Mouse (Mus musculus) erythroblast, embryonic 14.5 days (primary cell): ENCODE measurements at regions not wholly inside any gene's neighbourhood (a gene's known extent, or its start where the extent isn't known, plus 50 kb on each side); places are given as distances from the start of the nearest gene placed in this dataset.

Experiments used
- H3K27me3 ChIP-seq: 2 replicates; pipeline ENCODE4 v1.6.1; 2012; ENCODE audit warnings: inconsistent platforms; ENCODE audit not compliant: control insufficient read depth
- H3K36me3 ChIP-seq: 2 replicates; pipeline ENCODE4 v1.6.1; 2012; ENCODE audit warnings: mild to moderate bottlenecking, inconsistent platforms; ENCODE audit not compliant: control insufficient read depth
- H3K4me1 ChIP-seq: 2 replicates; pipeline ENCODE4 v1.6.1; 2012; ENCODE audit warnings: inconsistent platforms; ENCODE audit not compliant: control insufficient read depth
- H3K4me3 ChIP-seq: replicated peaks from 2 replicates; pipeline ENCODE3; 2012; ENCODE audit warnings: moderate library complexity, mild to moderate bottlenecking, inconsistent platforms
- H3K9me3 ChIP-seq: 2 replicates; pipeline ENCODE4 v1.6.1; 2012; ENCODE audit warnings: low read length, inconsistent platforms, mixed read lengths; ENCODE audit not compliant: control insufficient read depth
- GATA1 ChIP-seq: IDR thresholded peaks from 2 replicates; pipeline ENCODE4 v1.6.1; 2012; ENCODE audit warnings: low read length, inconsistent platforms, mixed read lengths
- TAL1 ChIP-seq: IDR thresholded peaks from 3 replicates; pipeline ENCODE4 v1.6.1; 2012; ENCODE audit warnings: low read length, inconsistent platforms, mixed read lengths

DNA sequence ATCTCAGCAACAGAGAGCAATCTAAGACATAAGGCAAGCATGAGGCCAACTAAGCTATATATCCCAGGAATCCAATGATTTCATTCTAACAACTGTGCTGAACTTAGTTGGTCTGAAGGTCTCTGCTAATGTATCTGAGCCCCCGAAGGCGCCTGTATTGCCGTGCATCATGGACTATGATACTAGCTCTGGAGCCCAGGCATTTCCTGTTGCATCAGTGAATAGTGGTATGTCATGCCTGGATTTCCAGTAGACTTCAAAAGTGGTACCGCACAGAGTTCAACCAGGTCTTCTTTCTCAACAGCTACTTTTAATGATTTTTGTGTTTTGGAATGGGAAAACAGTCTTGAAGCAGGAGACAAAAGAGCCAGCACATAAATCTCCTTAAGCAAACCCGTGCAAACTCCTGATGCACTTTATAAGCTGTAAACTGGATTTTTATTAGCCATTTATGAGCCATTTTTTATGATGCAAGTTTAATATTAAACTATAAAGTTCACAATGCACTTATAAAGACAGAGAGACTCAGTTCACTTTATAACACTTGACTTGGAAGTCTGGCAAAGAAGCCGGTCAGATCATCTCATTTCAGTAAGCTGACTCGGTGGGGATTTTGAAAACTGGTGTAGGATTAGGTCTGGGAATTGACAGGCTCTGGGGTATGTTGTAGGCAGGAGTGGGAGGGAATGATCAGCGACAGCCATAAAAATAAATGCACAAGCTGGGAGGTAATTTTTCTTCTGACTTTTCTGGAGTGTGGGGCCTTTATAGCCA, 646.8 kb upstream of the Auts2 start:
- H3K4me1 ChIP-seq = no peaks in the 10 kb centered on the region
- H3K27me3 ChIP-seq = no peaks in the 10 kb centered on the region
- H3K4me3 ChIP-seq = no peak overlapping the region
- H3K9me3 ChIP-seq = peaks cover 14% of the 10 kb centered on the region; the same call in 1 of the 2 replicates
- no peaks in the 10 kb centered on the region for H3K36me3 ChIP-seq
- no peak for TF ChIP-seq GATA1
- no peak for TF ChIP-seq TAL1

DNA sequence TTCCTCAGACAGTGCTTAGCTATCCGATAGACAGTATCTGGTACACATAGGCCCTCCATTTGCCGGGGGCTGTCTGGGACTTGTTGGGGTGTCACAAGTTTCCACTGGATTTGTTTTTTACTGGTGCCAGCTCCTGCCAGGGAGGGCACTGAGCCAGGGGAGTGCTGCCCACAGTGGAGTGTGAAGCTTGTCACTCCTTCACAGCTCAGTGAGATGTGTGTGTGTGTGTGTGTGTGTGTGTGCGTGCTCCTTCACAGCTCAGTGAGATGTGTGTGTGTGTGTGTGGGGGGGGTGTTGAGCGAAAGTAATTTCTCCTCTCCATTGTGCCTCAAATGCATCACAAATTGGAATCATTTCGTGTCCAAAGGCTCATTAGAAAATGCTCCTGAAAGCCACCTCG, 632.5 kb upstream of the Auts2 start:
- no peak overlapping the region for H3K4me3 ChIP-seq
- no peaks in the 10 kb centered on the region for H3K27me3 ChIP-seq
- H3K4me1 ChIP-seq = no peaks in the 10 kb centered on the region
- H3K36me3 ChIP-seq = no peaks in the 10 kb centered on the region
- peaks cover 31% of the 10 kb centered on the region for H3K9me3 ChIP-seq
- TF ChIP-seq GATA1 (no peak), TAL1 (no peak)

DNA sequence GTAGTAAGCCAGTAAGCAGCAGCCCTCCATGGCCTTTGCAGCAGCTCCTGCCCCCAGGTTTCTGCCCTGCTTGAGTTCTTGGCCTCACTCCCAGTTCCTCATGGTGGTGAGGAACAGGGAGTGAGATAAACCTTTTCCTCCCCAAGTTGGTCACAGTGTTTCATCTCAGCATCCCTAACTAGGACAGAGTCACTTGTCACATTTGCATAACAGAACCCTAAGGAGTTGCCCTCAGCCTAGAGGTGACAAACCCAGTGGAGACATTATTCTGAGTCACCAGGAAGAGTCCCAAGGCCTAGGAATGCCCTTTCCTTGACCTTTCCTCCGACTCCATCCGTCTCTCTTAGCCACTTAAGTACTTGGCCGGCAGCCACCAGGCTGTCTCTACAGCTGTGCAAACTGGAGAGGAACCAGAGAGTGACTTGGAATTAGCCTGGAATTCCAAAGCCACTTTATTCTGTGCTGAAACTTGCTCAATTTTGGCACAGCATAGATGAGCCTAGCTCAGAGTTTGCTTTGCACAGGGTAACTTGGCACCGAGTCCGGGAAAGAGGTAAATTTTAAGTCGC, 630.1 kb upstream of the Auts2 start:
- no peak overlapping the region for H3K4me3 ChIP-seq
- no peaks in the 10 kb centered on the region for H3K27me3 ChIP-seq
- no peaks in the 10 kb centered on the region for H3K36me3 ChIP-seq
- peaks cover 32% of the 10 kb centered on the region for H3K9me3 ChIP-seq
- H3K4me1 ChIP-seq = no peaks in the 10 kb centered on the region
- TF ChIP-seq GATA1 = no peak
- no peak for TF ChIP-seq TAL1

DNA sequence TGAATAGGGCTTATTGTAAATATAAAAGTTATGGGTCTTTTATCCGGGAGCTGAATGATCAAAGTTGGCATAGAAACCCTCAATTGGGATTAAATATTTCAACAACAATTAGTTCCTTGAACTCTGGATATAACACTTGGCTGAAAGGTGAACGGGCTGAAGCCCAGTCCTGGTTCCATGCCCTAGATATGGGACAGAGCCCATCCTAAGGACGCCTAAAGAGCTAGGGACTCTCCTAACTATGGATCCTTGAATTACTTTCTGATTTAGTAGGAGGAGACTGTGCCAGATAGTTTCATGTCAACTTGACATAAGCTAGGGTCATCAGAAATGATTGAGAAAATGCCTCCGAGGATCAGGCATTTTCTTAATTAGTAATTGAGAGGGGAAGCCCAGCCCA, 629.5 kb upstream of the Auts2 start:
- H3K27me3 ChIP-seq = no peaks in the 10 kb centered on the region
- no peaks in the 10 kb centered on the region for H3K4me1 ChIP-seq
- no peaks in the 10 kb centered on the region for H3K36me3 ChIP-seq
- TF ChIP-seq GATA1 (no peak), TAL1 (no peak)
- H3K4me3 ChIP-seq = no peak overlapping the region
- peaks cover 35% of the 10 kb centered on the region for H3K9me3 ChIP-seq

DNA sequence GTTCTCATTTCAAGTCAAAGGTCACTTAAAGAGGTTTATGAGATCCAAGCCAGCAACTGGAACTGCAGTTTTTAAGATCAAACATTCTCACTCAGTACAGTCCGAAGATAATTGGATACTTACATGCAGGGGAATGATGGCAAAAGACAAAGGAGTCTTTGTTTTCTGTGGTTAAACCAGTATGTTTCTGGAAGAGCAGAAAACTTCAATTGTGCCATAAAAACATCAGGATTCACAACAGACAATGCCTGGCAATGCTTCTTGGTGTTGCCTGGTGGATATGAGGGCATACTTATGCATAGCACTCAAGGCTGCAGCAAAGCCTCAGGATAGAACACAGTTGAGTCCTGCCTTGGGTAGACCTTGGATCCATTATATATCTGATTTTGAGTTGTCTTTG, 628.1 kb upstream of the Auts2 start:
- Histone ChIP-seq H3K4me1 (no peaks in the 10 kb centered on the region), H3K36me3 (no peaks in the 10 kb centered on the region), H3K27me3 (no peaks in the 10 kb centered on the region), H3K9me3 (peaks cover 27% of the 10 kb centered on the region), H3K4me3 (no peak overlapping the region)
- TF ChIP-seq TAL1 = no peak
- no peak for TF ChIP-seq GATA1

DNA sequence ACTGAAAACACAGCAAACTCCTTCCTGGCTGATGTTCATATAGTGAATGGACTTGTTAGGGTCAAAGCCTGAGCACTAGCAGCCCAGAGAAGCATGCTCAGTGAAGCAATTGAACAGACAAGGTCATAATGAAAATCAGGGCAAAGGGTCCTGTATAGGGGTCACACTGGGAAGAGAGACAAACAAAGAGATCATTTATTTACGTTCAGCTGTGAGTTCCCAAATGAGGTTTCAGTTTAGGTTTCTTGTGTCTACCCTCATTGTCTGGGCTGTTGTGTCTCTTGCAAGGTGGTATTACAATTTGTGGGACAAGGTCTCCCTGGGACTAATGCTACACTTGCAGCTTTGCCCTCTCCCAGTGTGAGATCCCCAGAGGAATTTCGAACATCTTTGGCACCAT, 624.4 kb upstream of the Auts2 start:
- TF ChIP-seq GATA1 = no peak
- TF ChIP-seq TAL1 = no peak
- Histone ChIP-seq H3K9me3 (peaks cover 38% of the 10 kb centered on the region), H3K36me3 (no peaks in the 10 kb centered on the region), H3K4me3 (no peak overlapping the region), H3K4me1 (no peaks in the 10 kb centered on the region), H3K27me3 (no peaks in the 10 kb centered on the region)

DNA sequence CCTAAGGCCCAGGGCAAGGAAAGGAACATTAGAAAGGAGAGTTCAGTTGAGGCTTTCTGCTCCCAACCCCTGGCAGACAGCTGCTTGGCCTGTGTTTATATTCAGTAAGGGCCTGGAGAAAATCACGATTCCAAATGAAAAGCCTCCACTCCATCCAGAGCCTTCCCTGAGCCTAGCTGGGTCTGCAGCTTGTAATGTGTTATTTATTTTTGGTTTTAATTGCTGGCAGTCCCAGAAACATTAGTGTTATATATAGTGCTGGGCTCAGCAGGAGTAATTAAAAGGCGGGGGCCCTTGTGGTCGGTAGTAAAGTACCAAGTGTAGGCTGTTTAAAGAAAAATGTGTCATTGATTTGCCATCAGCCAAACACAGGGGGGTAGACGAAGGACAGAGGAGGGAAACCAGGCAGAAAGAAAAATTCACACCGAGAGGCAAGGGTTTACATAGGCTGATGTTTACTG, 623.9 kb upstream of the Auts2 start:
- Histone ChIP-seq H3K9me3 (peaks cover 40% of the 10 kb centered on the region), H3K36me3 (no peaks in the 10 kb centered on the region), H3K27me3 (no peaks in the 10 kb centered on the region), H3K4me1 (no peaks in the 10 kb centered on the region), H3K4me3 (no peak overlapping the region)
- TF ChIP-seq TAL1 (no peak), GATA1 (no peak)

DNA sequence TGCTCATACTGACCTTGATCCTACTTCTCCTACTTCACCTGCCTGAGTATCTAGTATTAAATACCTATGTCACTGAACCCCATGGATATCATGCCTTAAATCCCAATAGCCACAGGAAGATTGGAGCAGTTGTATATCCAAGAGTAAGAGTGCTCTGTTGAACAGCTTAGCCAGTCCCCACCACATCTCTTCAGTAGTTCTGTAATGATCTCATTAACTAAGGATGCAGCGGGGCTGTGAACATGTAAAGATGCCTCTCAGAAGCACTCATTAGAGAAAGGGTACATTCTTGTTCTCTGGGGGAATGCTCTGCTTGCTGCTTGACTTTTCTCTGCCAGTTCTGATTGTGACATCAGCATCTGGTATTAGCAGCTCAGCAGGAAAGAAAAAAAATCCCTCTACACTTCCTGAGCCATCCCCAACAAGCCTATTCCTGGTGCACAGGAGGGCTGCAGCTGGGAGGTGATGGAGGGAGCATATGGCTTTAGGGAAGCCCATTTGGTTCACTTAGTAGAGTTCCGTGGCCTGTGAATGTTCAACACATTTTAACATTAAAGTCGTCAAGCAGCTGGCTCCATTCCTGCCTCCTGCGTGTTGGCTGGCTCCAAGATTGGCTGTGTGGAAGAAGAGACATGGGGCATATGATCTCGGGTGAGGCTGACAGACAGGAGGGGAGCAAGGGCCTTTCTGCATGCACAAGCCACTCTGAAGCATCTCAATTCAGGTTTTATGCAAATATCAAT, 613.1 kb upstream of the Auts2 start:
- Histone ChIP-seq H3K27me3 (no peaks in the 10 kb centered on the region), H3K9me3 (peaks cover 23% of the 10 kb centered on the region), H3K4me3 (no peak overlapping the region), H3K4me1 (no peaks in the 10 kb centered on the region), H3K36me3 (no peaks in the 10 kb centered on the region)
- no peak for TF ChIP-seq GATA1
- TF ChIP-seq TAL1 = no peak

DNA sequence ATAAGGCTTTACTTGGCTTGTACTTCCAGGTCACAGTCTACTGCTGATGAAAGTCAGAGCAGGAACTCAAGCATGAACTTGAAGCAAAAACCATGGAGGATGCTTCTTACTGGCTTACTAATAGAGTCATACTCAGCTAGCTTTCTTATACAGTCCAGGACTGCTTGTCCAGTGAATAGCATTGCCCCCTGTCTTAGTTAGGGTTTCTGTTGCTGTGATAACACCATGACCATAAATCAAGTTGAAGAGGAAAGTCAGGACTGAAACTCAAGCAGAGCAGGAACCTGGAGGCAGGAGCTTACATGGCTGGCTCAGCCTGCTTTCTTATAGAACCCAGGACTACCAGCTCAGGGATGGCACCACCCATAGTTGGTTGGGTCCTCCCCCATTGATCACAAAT, 602.9 kb upstream of the Auts2 start:
- H3K36me3 ChIP-seq = no peaks in the 10 kb centered on the region
- no peak for TF ChIP-seq GATA1
- TF ChIP-seq TAL1 = no peak

More for the DNA sequence above, 602.9 kb upstream of the Auts2 start:
- Histone ChIP-seq H3K27me3 (no peaks in the 10 kb centered on the region), H3K9me3 (peaks cover 33% of the 10 kb centered on the region), H3K4me3 (no peak overlapping the region), H3K4me1 (no peaks in the 10 kb centered on the region)
